Mouse (Mus musculus): ENCODE data around the gene Polr2c. TPM values are rescaled to one million over a fixed set of nuclear protein-coding genes. Genes with fewer than 3 reads are reported as not detected.

Polr2c gene
- polyA plus RNA-seq, 1 experiment from 2014 or later, result 160 TPM

DNA sequence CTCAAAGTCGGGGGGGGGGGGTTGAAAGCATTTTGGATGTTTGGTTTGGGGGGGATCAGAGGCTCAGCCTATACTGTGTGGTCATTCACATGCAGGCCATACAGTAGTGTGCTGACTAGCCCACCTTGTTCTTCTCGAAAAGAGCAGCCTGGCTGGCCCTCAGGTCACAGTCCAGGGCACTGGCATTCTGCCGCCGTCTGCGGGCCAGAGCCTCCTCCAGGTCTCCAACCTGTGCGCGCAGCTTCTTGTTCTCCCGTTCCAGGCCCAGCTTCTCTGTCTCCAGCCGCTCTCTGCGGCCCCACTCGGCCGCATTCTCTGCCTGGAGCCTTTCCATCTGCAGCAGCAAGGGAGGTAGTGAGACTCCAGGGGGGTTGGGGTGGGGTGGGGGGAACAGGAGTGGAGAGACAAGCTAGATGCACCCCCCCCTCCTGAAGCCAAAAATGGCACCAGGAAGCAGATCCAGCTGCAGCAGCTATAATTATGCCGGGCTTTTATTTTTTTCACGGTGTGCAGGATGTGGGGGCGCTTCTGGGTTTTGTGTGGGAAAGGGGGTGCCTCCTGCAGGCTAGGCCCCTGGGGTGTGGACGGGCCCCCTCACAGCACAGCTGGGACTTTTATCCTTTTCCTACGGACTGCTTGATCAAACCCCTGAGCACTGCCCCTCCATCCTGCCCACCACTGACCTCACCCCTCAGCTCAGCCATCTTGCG, 50.5 kb downstream of the Polr2c start:
- Histone ChIP-seq H3K36me3 (ENCODE audit: control insufficient read depth, insufficient read depth, low read length) (peaks cover 78% of the 10 kb centered on the region), H3K4me2 (ENCODE audit: low read length) (no peak overlapping the region), H3K27ac (ENCODE audit: low read depth) (no peak overlapping the region), H3K4me1 (replicated peaks; ENCODE audit: control insufficient read depth, insufficient read depth, low read length) (peaks cover 27% of the 10 kb centered on the region), H3K4me3 (ENCODE audit: low read depth, low read length) (no peak overlapping the region), H3K9me3 (ENCODE audit: control insufficient read depth, low read length) (no peaks in the 10 kb centered on the region), H3K9ac (ENCODE audit: low read length) (no peak overlapping the region), H3K27me3 (replicated peaks; ENCODE audit: control insufficient read depth, insufficient read depth, low read length) (no peaks in the 10 kb centered on the region)
- DNase-seq (ENCODE audit: low spot score) (no peak), ATAC-seq (replicated peaks; ENCODE audit: low FRiP score, low TSS enrichment, low read depth) (no peak)
- 82% methylated on average over 18 of the region's 18 CpGs for WGBS

DNA sequence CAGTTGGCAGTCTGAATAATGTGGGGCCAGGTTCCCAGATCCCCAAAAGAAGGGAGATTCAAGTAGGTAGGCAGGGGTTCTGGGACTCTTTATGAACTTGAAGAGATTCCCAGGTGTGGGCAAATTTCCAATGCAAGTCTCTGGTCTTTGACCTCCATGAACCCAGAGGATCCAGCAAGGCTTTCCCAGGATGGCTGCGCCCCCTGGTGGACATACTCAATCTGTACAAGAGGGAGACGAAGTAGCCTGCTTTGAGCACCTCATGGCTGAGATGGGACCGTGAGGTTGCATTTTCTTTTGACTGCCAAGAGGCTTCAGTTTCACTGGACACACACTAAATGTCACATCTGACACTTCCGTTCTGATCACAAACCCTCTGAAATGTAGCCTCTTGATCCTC, 51.6 kb downstream of the Polr2c start:
- peaks cover 73% of the 10 kb centered on the region for H3K36me3 ChIP-seq (ENCODE audit: control insufficient read depth, insufficient read depth, low read length)
- peaks cover 32% of the 10 kb centered on the region for H3K4me1 ChIP-seq (replicated peaks; ENCODE audit: control insufficient read depth, insufficient read depth, low read length)
- WGBS, result 8% methylated on average over 4 of the region's 4 CpGs
- no peak overlapping the region for H3K27ac ChIP-seq (ENCODE audit: low read depth)
- H3K9ac ChIP-seq (ENCODE audit: low read length), result no peak overlapping the region
- H3K9me3 ChIP-seq (ENCODE audit: control insufficient read depth, low read length), result no peaks in the 10 kb centered on the region
- H3K27me3 ChIP-seq (replicated peaks; ENCODE audit: control insufficient read depth, insufficient read depth, low read length), result no peaks in the 10 kb centered on the region
- no peak overlapping the region for H3K4me3 ChIP-seq (ENCODE audit: low read depth, low read length)
- peak; percentile 92 for DNase-seq (ENCODE audit: low spot score)
- ATAC-seq (replicated peaks; ENCODE audit: low FRiP score, low TSS enrichment, low read depth), result no peak; the same call in 1 of the 2 replicates
- H3K4me2 ChIP-seq (ENCODE audit: low read length), result no peak overlapping the region

GRCm38 (mm10) chr8:94913061-94913660, 55.9 kb downstream of the Polr2c start:
- 12% methylated on average over 77 of the region's 77 CpGs for WGBS
- no peak overlapping the region for H3K27ac ChIP-seq (ENCODE audit: low read depth)
- no peaks in the 10 kb centered on the region for H3K27me3 ChIP-seq (replicated peaks; ENCODE audit: control insufficient read depth, insufficient read depth, low read length)
- peak; percentile 83 for DNase-seq (ENCODE audit: low spot score)
- H3K9ac ChIP-seq (ENCODE audit: low read length), result 0 out of 2 replicates have a peak overlapping the region, but pooled peaks have one; percentile 16
- peak; percentile 45 for ATAC-seq (replicated peaks; ENCODE audit: low FRiP score, low TSS enrichment, low read depth)
- H3K4me3 ChIP-seq (ENCODE audit: low read depth, low read length), result peak overlapping the region; percentile 24
- peak overlapping the region; percentile 46 for H3K4me2 ChIP-seq (ENCODE audit: low read length)
- no peaks in the 10 kb centered on the region for H3K9me3 ChIP-seq (ENCODE audit: control insufficient read depth, low read length)
- H3K36me3 ChIP-seq (ENCODE audit: control insufficient read depth, insufficient read depth, low read length), result peaks cover 38% of the 10 kb centered on the region
- peaks cover 43% of the 10 kb centered on the region for H3K4me1 ChIP-seq (replicated peaks; ENCODE audit: control insufficient read depth, insufficient read depth, low read length)

DNA sequence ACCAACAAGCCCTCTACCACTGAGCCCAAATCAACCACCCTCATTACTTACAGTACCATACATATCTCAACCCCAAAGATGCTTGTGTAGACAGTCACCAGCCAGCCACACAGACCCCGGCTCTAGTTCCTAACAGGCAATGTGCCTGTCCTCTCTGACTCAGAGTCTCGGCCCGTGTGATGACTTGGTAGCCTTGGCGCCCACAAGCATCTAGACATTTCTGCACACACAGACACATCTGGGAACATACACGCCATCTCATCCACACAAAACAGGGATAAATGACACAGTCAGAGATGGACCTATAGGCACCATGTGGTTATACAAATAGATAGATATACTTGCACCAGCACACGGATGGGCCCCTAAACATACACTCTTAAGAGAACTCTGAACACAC, 57.0 kb downstream of the Polr2c start:
- Histone ChIP-seq H3K27ac (ENCODE audit: low read depth) (no peak overlapping the region), H3K4me3 (ENCODE audit: low read depth, low read length) (no peak overlapping the region), H3K27me3 (replicated peaks; ENCODE audit: control insufficient read depth, insufficient read depth, low read length) (no peaks in the 10 kb centered on the region), H3K36me3 (ENCODE audit: control insufficient read depth, insufficient read depth, low read length) (peaks cover 27% of the 10 kb centered on the region), H3K9me3 (ENCODE audit: control insufficient read depth, low read length) (no peaks in the 10 kb centered on the region), H3K4me1 (replicated peaks; ENCODE audit: control insufficient read depth, insufficient read depth, low read length) (peaks cover 36% of the 10 kb centered on the region), H3K4me2 (ENCODE audit: low read length) (peak overlapping the region; percentile 28), H3K9ac (ENCODE audit: low read length) (no peak overlapping the region)
- DNase-seq (ENCODE audit: low spot score), result no peak
- whole genome bisulfite sequencing, result 67% methylated on average over 6 of the region's 6 CpGs
- ATAC-seq (replicated peaks; ENCODE audit: low FRiP score, low TSS enrichment, low read depth), result no peak

GRCm38 (mm10) chr8:94914701-94915101, 57.5 kb downstream of the Polr2c start:
- H3K9me3 ChIP-seq (ENCODE audit: control insufficient read depth, low read length), result no peaks in the 10 kb centered on the region
- 0 out of 2 replicates have a peak overlapping the region, but pooled peaks have one; percentile 16 for H3K27ac ChIP-seq (ENCODE audit: low read depth)
- H3K36me3 ChIP-seq (ENCODE audit: control insufficient read depth, insufficient read depth, low read length), result peaks cover 22% of the 10 kb centered on the region
- WGBS, result 32% methylated on average over 3 of the region's 3 CpGs
- no peaks in the 10 kb centered on the region for H3K27me3 ChIP-seq (replicated peaks; ENCODE audit: control insufficient read depth, insufficient read depth, low read length)
- ATAC-seq (replicated peaks; ENCODE audit: low FRiP score, low TSS enrichment, low read depth) (no peak), DNase-seq (ENCODE audit: low spot score) (peak; percentile 75)
- no peak overlapping the region for H3K4me3 ChIP-seq (ENCODE audit: low read depth, low read length)
- peak overlapping the region; percentile 28 for H3K4me2 ChIP-seq (ENCODE audit: low read length)
- peaks cover 36% of the 10 kb centered on the region for H3K4me1 ChIP-seq (replicated peaks; ENCODE audit: control insufficient read depth, insufficient read depth, low read length)
- no peak overlapping the region for H3K9ac ChIP-seq (ENCODE audit: low read length)

DNA sequence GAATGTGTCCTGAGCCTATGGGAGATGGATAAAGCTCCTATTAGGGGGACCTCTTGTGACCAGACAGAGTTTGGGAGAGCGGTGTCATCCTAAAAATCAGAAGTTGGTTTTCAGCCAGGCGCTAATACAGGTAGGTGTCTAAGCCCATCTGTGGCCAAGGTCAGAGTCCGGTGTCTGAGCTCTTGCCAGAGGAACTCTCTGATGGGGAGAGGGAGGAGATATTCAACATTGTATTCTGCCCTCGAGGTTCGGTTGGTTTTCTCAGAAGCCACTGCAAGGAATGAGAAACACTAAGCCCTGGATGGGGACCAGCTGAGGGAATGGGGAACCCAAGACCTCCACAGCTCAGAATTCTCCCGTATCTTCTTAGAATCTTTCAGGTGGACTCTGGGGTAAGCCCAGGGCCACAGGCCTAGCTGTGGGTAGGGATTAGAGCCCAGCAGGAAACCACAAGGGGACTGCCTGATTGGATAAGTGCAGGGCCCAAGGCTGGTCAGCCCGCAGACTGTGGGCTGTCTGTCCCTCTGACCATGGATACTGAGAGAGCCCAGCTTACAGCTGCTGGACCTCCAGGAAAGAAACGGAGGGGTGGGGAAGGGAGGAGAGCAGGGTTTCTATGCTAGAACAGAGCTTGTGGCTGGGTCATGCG, 59.2 kb downstream of the Polr2c start:
- Histone ChIP-seq H3K36me3 (ENCODE audit: control insufficient read depth, insufficient read depth, low read length) (peaks cover 15% of the 10 kb centered on the region; the same call in 1 of the 2 replicates), H3K4me2 (ENCODE audit: low read length) (peak overlapping the region; percentile 72), H3K27ac (ENCODE audit: low read depth) (no peak overlapping the region), H3K4me3 (ENCODE audit: low read depth, low read length) (peak overlapping the region; percentile 80), H3K9me3 (ENCODE audit: control insufficient read depth, low read length) (no peaks in the 10 kb centered on the region), H3K27me3 (replicated peaks; ENCODE audit: control insufficient read depth, insufficient read depth, low read length) (no peaks in the 10 kb centered on the region), H3K4me1 (replicated peaks; ENCODE audit: control insufficient read depth, insufficient read depth, low read length) (peaks cover 36% of the 10 kb centered on the region), H3K9ac (ENCODE audit: low read length) (peak overlapping the region; percentile 53)
- 54% methylated on average over 9 of the region's 9 CpGs for WGBS
- no peak for DNase-seq (ENCODE audit: low spot score)
- no peak for ATAC-seq (replicated peaks; ENCODE audit: low FRiP score, low TSS enrichment, low read depth)

- Histone ChIP-seq H3K9me3 (ENCODE audit: control insufficient read depth, low read length) (no peaks in the 10 kb centered on the region), H3K4me3 (ENCODE audit: low read depth, low read length) (peak overlapping the region; percentile 80), H3K4me1 (replicated peaks; ENCODE audit: control insufficient read depth, insufficient read depth, low read length) (peaks cover 36% of the 10 kb centered on the region), H3K27me3 (replicated peaks; ENCODE audit: control insufficient read depth, insufficient read depth, low read length) (no peaks in the 10 kb centered on the region), H3K9ac (ENCODE audit: low read length) (peak overlapping the region; percentile 53), H3K4me2 (ENCODE audit: low read length) (peak overlapping the region; percentile 72), H3K27ac (ENCODE audit: low read depth) (0 out of 2 replicates have a peak overlapping the region, but pooled peaks have one; percentile 38), H3K36me3 (ENCODE audit: control insufficient read depth, insufficient read depth, low read length) (peaks cover 10% of the 10 kb centered on the region; the same call in 1 of the 2 replicates)
- DNase-seq (ENCODE audit: low spot score) (no peak), ATAC-seq (replicated peaks; ENCODE audit: low FRiP score, low TSS enrichment, low read depth) (peak; percentile 24)
- WGBS, result 5% methylated on average over 10 of the region's 10 CpGs
These were observed 59.7 kb downstream of the Polr2c start for GRCm38 (mm10) chr8:94916960-94917324.

- H3K4me1 ChIP-seq (replicated peaks; ENCODE audit: control insufficient read depth, insufficient read depth, low read length), result peaks cover 39% of the 10 kb centered on the region
- no peaks in the 10 kb centered on the region for H3K9me3 ChIP-seq (ENCODE audit: control insufficient read depth, low read length)
- peak overlapping the region; percentile 86 for H3K9ac ChIP-seq (ENCODE audit: low read length)
- under 1% methylated on average over 27 of the region's 27 CpGs for WGBS
- peak overlapping the region; percentile 72 for H3K4me2 ChIP-seq (ENCODE audit: low read length)
- peak overlapping the region; percentile 80 for H3K4me3 ChIP-seq (ENCODE audit: low read depth, low read length)
- DNase-seq (ENCODE audit: low spot score) (peak; percentile 95), ATAC-seq (replicated peaks; ENCODE audit: low FRiP score, low TSS enrichment, low read depth) (peak; percentile 94)
- no peaks in the 10 kb centered on the region for H3K27me3 ChIP-seq (replicated peaks; ENCODE audit: control insufficient read depth, insufficient read depth, low read length)
- H3K27ac ChIP-seq (ENCODE audit: low read depth), result peak overlapping the region; percentile 71
- H3K36me3 ChIP-seq (ENCODE audit: control insufficient read depth, insufficient read depth, low read length), result peaks cover 6% of the 10 kb centered on the region; the same call in 1 of the 2 replicates
These were observed 60.1 kb downstream of the Polr2c start for GRCm38 (mm10) chr8:94917352-94917751.
